Mouse (Mus musculus): Measurements from ENCODE around the gene Cnksr1.

DNA sequence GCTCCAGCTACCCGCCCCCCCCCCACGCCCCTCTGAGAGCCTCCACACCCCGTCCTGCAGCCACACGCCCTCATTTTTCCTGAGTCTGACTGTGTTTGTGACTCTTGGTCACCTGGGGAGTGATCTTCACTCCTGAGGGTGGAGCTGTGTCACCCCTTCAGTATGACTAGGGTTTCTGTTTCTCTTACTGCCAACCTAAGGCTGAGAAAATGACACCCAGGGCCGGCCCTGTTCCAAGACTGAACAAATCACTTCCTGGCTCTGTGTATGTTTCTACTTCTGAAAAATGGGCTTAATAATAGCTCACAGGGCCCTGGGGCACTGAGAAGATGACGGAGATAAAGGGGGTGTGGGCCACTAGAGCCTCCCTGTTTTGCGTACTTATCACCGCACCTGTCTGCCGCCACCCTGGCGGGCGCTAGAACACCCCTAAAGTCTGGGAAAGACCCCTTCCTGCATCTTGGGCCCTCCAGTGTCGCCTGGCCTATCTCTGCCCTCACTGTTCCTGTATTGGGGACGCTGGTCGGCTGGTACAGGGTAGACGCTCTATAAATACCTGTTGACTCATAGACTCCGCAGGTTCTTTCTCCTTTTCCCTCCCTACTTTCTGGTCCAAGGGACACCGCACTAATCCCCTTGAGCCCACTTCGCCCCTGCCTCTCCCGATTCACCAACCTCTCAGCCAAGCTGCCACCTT, 469 bp downstream of the Cnksr1 start:
- no peak for TF ChIP-seq CTCF (IDR thresholded peaks at IDR 0.05; ENCODE audit: control insufficient read depth, insufficient read depth, insufficient read length)
- TF ChIP-seq MYOG (IDR thresholded peaks at IDR 0.05; ENCODE audit: control insufficient read depth, extremely low read depth, insufficient read length), result no peak
- TF ChIP-seq MAX (IDR thresholded peaks at IDR 0.05), result no peak
- no peak for TF ChIP-seq USF1 (IDR thresholded peaks at IDR 0.05; ENCODE audit: low read depth)
